Mouse (Mus musculus) MEL (cell line): Measurements from ENCODE around the gene Vmn1r202. TPM values are rescaled to one million over a fixed set of nuclear protein-coding genes. Genes with fewer than 3 reads are reported as not detected.
"Not testable (repeated sequence)": the region's sequence is repeated elsewhere in the genome, so short reads cannot be mapped to it uniquely, and the experiment has no call there.

Experiments
- DNase-seq: peaks from one replicate; pipeline ENCODE4 v3.0.0; 2011; ENCODE audit warnings: low read depth, low spot score
- H3K27ac ChIP-seq: 2 replicates; pipeline ENCODE4 v1.5.1; 2012; ENCODE audit warnings: low read depth, mild to moderate bottlenecking, control low read depth, low read length, moderate library complexity; ENCODE audit not compliant: control insufficient read depth
- H3K27me3 ChIP-seq, 2 experiments: fragments of 150-350 bp in 1 of 2; sonication (generic) in 1 of 2; 2 replicates each; pipeline ENCODE4 v1.6.1; 2012; ENCODE audit warnings: low read length in 2 of 2, mild to moderate bottlenecking in 2 of 2, improper control_type of control experiment in 1 of 2, moderate library complexity in 1 of 2; ENCODE audit not compliant: insufficient read depth in 2 of 2, control insufficient read depth in 1 of 2
- H3K36me3 ChIP-seq, 2 experiments: 2 replicates each; pipeline ENCODE4 v1.6.1; 2012 to 2014; ENCODE audit warnings: low read length in 2 of 2, improper control_type of control experiment in 1 of 2, inconsistent platforms in 1 of 2, mild to moderate bottlenecking in 1 of 2; ENCODE audit not compliant: insufficient read depth in 2 of 2, control insufficient read depth in 1 of 2
- H3K4me1 ChIP-seq, 2 experiments: fragments of 150-350 bp in 1 of 2; sonication (generic) in 1 of 2; 2 replicates each; pipeline ENCODE4 v1.6.1; 2012; ENCODE audit warnings: low read length in 2 of 2, improper control_type of control experiment in 1 of 2, mild to moderate bottlenecking in 1 of 2; ENCODE audit not compliant: insufficient read depth in 2 of 2, control insufficient read depth in 1 of 2
- H3K4me3 ChIP-seq, 2 experiments: fragments of 150-350 bp in 1 of 2; sonication (generic) in 1 of 2; 2 replicates each; pipeline ENCODE4 v1.5.1; 2012; ENCODE audit warnings: low read depth in 2 of 2, low read length in 2 of 2, mild to moderate bottlenecking in 2 of 2, moderate library complexity in 2 of 2, control low read depth in 1 of 2, improper control_type of control experiment in 1 of 2; ENCODE audit not compliant: control insufficient read depth in 1 of 2, insufficient read depth in 1 of 2
- H3K79me2 ChIP-seq: 2 replicates; pipeline ENCODE4 v1.6.1; 2012; ENCODE audit warnings: mild to moderate bottlenecking, low read length, moderate library complexity; ENCODE audit not compliant: control insufficient read depth, poor library complexity, insufficient read depth
- H3K9ac ChIP-seq: 2 replicates; pipeline ENCODE4 v1.6.1; 2012; ENCODE audit warnings: low read depth, mild to moderate bottlenecking, control low read depth, low read length, moderate library complexity; ENCODE audit not compliant: control insufficient read depth, poor library complexity, severe bottlenecking
- H3K9me3 ChIP-seq: fragments of 150-350 bp; sonication (generic); replicated peaks from 2 replicates; pipeline ENCODE4 v1.6.1; 2012; ENCODE audit warnings: mild to moderate bottlenecking, low read length, improper control_type of control experiment, moderate library complexity; ENCODE audit not compliant: insufficient read depth
- BHLHE40 ChIP-seq: IDR thresholded peaks from 2 replicates; pipeline ENCODE4 v1.6.1; 2012; ENCODE audit warnings: low read depth, mild to moderate bottlenecking, inconsistent platforms, low read length, improper control_type of control experiment, borderline replicate concordance
- CHD1 ChIP-seq: IDR thresholded peaks from 2 replicates; pipeline ENCODE4 v1.6.1; 2012; ENCODE audit warnings: low read depth, mild to moderate bottlenecking, inconsistent platforms, low read length, improper control_type of control experiment
- CHD2 ChIP-seq: IDR thresholded peaks from 2 replicates; pipeline ENCODE4 v1.6.1; 2011; ENCODE audit warnings: low read length, improper control_type of control experiment
- E2F4 ChIP-seq: IDR thresholded peaks from 2 replicates; pipeline ENCODE4 v1.6.1; 2011; ENCODE audit warnings: low read depth, low read length, improper control_type of control experiment, borderline replicate concordance
- ELF1 ChIP-seq: IDR thresholded peaks from 2 replicates; pipeline ENCODE4 v1.6.1; 2014; ENCODE audit warnings: low read depth, mild to moderate bottlenecking, inconsistent platforms, low read length, improper control_type of control experiment, moderate library complexity
- EP300 ChIP-seq, 2 experiments: IDR thresholded peaks; 2 replicates each; pipeline ENCODE4 v1.6.1; 2011; ENCODE audit warnings: improper control_type of control experiment in 2 of 2, low read length in 2 of 2, low read depth in 1 of 2, mild to moderate bottlenecking in 1 of 2
- GABPA ChIP-seq: IDR thresholded peaks from 2 replicates; pipeline ENCODE4 v1.6.1; 2012; ENCODE audit warnings: low read depth, mild to moderate bottlenecking, inconsistent platforms, low read length, improper control_type of control experiment, moderate library complexity
- HCFC1 ChIP-seq: IDR thresholded peaks from 2 replicates; pipeline ENCODE4 v1.6.1; 2012; ENCODE audit warnings: low read depth, mild to moderate bottlenecking, inconsistent platforms, low read length, improper control_type of control experiment, moderate library complexity
- MAFK ChIP-seq: IDR thresholded peaks from 2 replicates; pipeline ENCODE4 v1.6.1; 2011; ENCODE audit warnings: low read depth, mild to moderate bottlenecking, low read length, improper control_type of control experiment, borderline replicate concordance
- MAX ChIP-seq: IDR thresholded peaks from 2 replicates; pipeline ENCODE4 v1.6.1; 2011; ENCODE audit warnings: low read length, improper control_type of control experiment
- MXI1 ChIP-seq: IDR thresholded peaks from 2 replicates; pipeline ENCODE4 v1.6.1; 2011; ENCODE audit warnings: mild to moderate bottlenecking, low read depth, low read length, improper control_type of control experiment
- MYB ChIP-seq: IDR thresholded peaks from 2 replicates; pipeline ENCODE4 v1.6.1; 2011; ENCODE audit warnings: mild to moderate bottlenecking, low read depth, low read length, improper control_type of control experiment
- NELFE ChIP-seq: IDR thresholded peaks from 2 replicates; pipeline ENCODE4 v1.6.1; 2011; ENCODE audit warnings: low read depth, low read length, improper control_type of control experiment
- NRF1 ChIP-seq: IDR thresholded peaks from 2 replicates; pipeline ENCODE4 v1.6.1; 2014; ENCODE audit warnings: low read depth, mild to moderate bottlenecking, inconsistent platforms, low read length, improper control_type of control experiment, moderate library complexity; ENCODE audit not compliant: poor library complexity, insufficient read depth, severe bottlenecking
- POLR2AphosphoS2 ChIP-seq: IDR thresholded peaks from 2 replicates; pipeline ENCODE4 v1.6.1; 2011; ENCODE audit warnings: low read length, improper control_type of control experiment
- RAD21 ChIP-seq: IDR thresholded peaks from 2 replicates; pipeline ENCODE4 v1.6.1; 2011; ENCODE audit warnings: mild to moderate bottlenecking, low read depth, low read length, improper control_type of control experiment
- SIN3A ChIP-seq: IDR thresholded peaks from 2 replicates; pipeline ENCODE4 v1.6.1; 2012; ENCODE audit warnings: low read length, improper control_type of control experiment, inconsistent platforms
- TAL1 ChIP-seq: IDR thresholded peaks from 2 replicates; pipeline ENCODE4 v1.6.1; 2012; ENCODE audit warnings: mild to moderate bottlenecking, inconsistent platforms, low read length, moderate library complexity, mixed read lengths
- TBP ChIP-seq: IDR thresholded peaks from 2 replicates; pipeline ENCODE4 v1.8.0; 2011; ENCODE audit warnings: low read depth, low read length, improper control_type of control experiment
- UBTF ChIP-seq: IDR thresholded peaks from 2 replicates; pipeline ENCODE4 v1.6.1; 2012; ENCODE audit warnings: low read depth, mild to moderate bottlenecking, inconsistent platforms, low read length, improper control_type of control experiment, moderate library complexity, borderline replicate concordance; ENCODE audit not compliant: insufficient read depth
- USF1 ChIP-seq: IDR thresholded peaks from 2 replicates; pipeline ENCODE4 v1.6.1; 2014; ENCODE audit warnings: low read depth, mild to moderate bottlenecking, inconsistent platforms, low read length, improper control_type of control experiment, moderate library complexity
- ZC3H11A ChIP-seq: IDR thresholded peaks from 2 replicates; pipeline ENCODE4 v1.6.1; 2012; ENCODE audit warnings: low read depth, mild to moderate bottlenecking, inconsistent platforms, low read length, improper control_type of control experiment
- ZKSCAN1 ChIP-seq: IDR thresholded peaks from 2 replicates; pipeline ENCODE4 v1.6.1; 2012; ENCODE audit warnings: low read depth, mild to moderate bottlenecking, inconsistent platforms, low read length, improper control_type of control experiment, moderate library complexity
- ZMIZ1 ChIP-seq: IDR thresholded peaks from 2 replicates; pipeline ENCODE4 v1.6.1; 2012; ENCODE audit warnings: low read depth, mild to moderate bottlenecking, inconsistent platforms, low read length, improper control_type of control experiment, moderate library complexity
- ZNF384 ChIP-seq: IDR thresholded peaks from 2 replicates; pipeline ENCODE4 v1.6.1; 2012; ENCODE audit warnings: low read depth, mild to moderate bottlenecking, inconsistent platforms, low read length, improper control_type of control experiment
- polyA plus RNA-seq, 2 experiments: library from polyadenylated mRNA; stranded (reverse) in 1 of 2; unstranded in 1 of 2; fragments of >175 nt in 1 of 2; fragments of >200 nt in 1 of 2; gene quantifications; 2 replicates each; pipeline versions ENCODE4 v1.2.1 to v1.2.4; 2012; ENCODE audit warnings: low replicate concordance in 2 of 2, low read depth in 1 of 2; ENCODE audit not compliant: insufficient read length in 2 of 2, insufficient read depth in 1 of 2, missing spikeins in 1 of 2
- total RNA-seq: library from RNA; depleted of rRNA; stranded (reverse); fragments of 300-350 nt; gene quantifications from 2 replicates; pipeline ENCODE4 v1.2.3, GENCODE M21; 2012; rRNA removed

The Vmn1r202 gene
- total RNA-seq, result not detected in 2 replicates
- polyA plus RNA-seq, result not detected

DNA sequence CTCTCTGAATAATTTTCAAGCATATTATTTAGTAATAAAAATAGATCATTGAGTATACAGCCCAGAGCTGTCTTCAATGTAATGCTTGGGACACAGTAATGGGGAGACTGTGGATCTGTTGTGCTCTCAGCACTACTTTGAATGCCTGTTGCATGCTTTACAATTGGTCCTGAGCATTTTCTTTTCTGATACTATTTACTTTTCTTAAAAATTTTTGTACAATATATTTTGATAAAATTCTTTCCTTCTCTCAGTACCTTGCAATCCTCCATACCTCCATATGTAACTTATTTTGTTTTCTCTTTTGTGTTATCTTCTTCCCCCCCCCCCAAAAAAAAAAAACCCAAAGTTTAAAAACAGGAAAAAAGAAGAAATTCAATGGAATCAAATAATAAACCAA, at the start of gene Vmn1r202:
TSS of gene Vmn1r202 (minus strand) at position 101 of the 400 bp plus-strand sequence.
- H3K4me3 ChIP-seq, result no peak within 1 kb of the TSS
- H3K27me3 ChIP-seq, result no peaks in the 10 kb centered on the region
- TF ChIP-seq USF1, result no peak
- TF ChIP-seq GABPA, result no peak
- no peak for TF ChIP-seq CHD1
- no peak for TF ChIP-seq CHD2
- TF ChIP-seq ZNF384, result no peak
- no peak for TF ChIP-seq UBTF
- TF ChIP-seq ZMIZ1, result no peak
- no peak for TF ChIP-seq MYB
- no peak for TF ChIP-seq ELF1
- TF ChIP-seq MAX, result no peak
- TF ChIP-seq NELFE, result no peak
- TF ChIP-seq E2F4, result no peak
- no peak for TF ChIP-seq MXI1
- TF ChIP-seq BHLHE40, result no peak
- no peak for TF ChIP-seq ZKSCAN1
- no peak for TF ChIP-seq EP300 (IDR thresholded peaks at IDR 0.05; ENCODE audit: low read depth in 1 of 2, low read length in 2 of 2)
- no peak within 1 kb of the TSS for H3K27ac ChIP-seq
- no peaks in the 10 kb centered on the region for H3K36me3 ChIP-seq
- no peak for DNase-seq
- no peaks in the 10 kb centered on the region for H3K4me1 ChIP-seq
- no peaks in the 10 kb centered on the region for H3K9me3 ChIP-seq
- no peaks in the 10 kb centered on the region for H3K79me2 ChIP-seq
- no peak within 1 kb of the TSS for H3K9ac ChIP-seq

DNA sequence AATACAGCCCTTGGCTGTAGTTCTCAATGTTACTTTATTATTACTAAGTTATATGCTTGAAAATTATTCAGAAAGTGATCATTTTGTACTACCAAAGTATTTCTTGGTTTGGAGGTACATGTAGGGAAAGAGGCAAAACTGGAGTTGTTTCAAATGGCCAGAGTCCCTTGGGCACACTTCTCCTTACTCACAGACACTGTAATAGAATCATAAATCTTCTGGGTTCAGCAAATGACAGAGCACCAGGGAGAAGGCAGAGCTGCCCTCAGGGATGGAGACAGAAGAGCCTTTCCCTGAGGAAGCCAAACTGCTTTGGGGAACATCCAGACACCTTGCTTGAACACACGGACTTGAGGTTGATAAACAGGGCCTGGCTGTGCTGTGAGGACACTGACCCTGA, 47.7 kb upstream of the Vmn1r202 start, which contains the start of gene Vmn1r204:
TSS of gene Vmn1r204 (plus strand) at position 301 of the 400 bp plus-strand sequence.
- not testable (repeated sequence) for H3K36me3 ChIP-seq, DNase-seq, H3K4me3 ChIP-seq, H3K27ac ChIP-seq, H3K9ac ChIP-seq, H3K27me3 ChIP-seq, H3K79me2 ChIP-seq, H3K9me3 ChIP-seq, H3K4me1 ChIP-seq

DNA sequence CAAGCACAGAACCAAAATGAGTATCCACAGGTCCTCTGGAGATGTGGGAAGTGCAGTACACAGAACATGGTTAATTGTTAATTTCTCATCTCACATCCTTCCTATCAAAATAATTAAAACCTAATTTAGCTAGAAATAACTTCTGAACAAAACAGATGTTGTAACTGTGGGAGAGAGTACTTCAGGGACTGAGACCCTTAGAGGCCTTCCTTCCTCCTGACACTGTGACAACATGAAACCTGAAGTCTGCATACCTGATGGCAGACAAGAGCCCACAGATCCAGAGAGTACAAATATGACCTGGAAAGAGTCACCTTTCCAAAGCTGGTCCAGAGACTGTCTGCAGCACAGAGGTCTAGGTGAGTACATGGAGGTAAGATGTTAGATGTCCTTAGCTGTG, 12.6 kb upstream of the Vmn1r202 start, which contains the start of gene Vmn1r203:
TSS of gene Vmn1r203 (plus strand) at position 301 of the 400 bp plus-strand sequence.
- H3K9ac ChIP-seq, result no peak within 1 kb of the TSS
- no peaks in the 10 kb centered on the region for H3K4me1 ChIP-seq
- no peaks in the 10 kb centered on the region for H3K36me3 ChIP-seq
- TF ChIP-seq ZMIZ1, result no peak
- no peak for TF ChIP-seq CHD2
- no peak for TF ChIP-seq MYB
- TF ChIP-seq TAL1, result no peak
- no peak for TF ChIP-seq NRF1
- no peak for TF ChIP-seq POLR2AphosphoS2
- TF ChIP-seq TBP, result no peak
- TF ChIP-seq E2F4, result no peak
- TF ChIP-seq ZC3H11A, result no peak
- TF ChIP-seq UBTF, result no peak
- no peak for TF ChIP-seq NELFE
- TF ChIP-seq MAFK, result no peak
- no peak for TF ChIP-seq HCFC1
- TF ChIP-seq RAD21, result no peak
- TF ChIP-seq SIN3A, result no peak
- no peaks in the 10 kb centered on the region for H3K79me2 ChIP-seq
- no peaks in the 10 kb centered on the region for H3K9me3 ChIP-seq
- DNase-seq, result no peak
- no peaks in the 10 kb centered on the region for H3K27me3 ChIP-seq
- H3K4me3 ChIP-seq, result no peak within 1 kb of the TSS
- no peak within 1 kb of the TSS for H3K27ac ChIP-seq
